Mouse (Mus musculus): Measurements from ENCODE around the gene Dlg2. TPM values are rescaled to one million over a fixed set of nuclear protein-coding genes. Genes with fewer than 3 reads are reported as not detected.

Gene Dlg2
- polyA plus RNA-seq, 1 experiment from 2014 or later, result 10.0 TPM

DNA sequence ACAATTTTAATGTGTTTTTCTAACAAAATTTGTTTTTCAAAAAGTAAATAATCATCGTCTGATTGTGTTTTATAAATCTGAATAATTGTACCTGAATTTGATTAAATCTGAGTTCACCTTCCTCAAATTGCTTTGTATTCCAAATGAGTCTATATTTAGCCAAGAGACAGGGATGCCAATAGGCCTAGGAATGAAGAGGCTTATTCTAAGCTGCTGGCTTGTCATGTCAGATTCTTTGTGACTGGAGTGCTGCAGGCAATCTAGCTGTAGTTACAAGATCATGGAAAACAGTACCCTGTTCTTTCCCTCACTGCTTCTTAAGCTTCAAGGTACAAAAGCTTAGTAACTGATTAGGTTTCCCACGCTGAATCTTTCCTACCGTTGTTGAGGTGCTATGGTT is 811.9 kb downstream of the Dlg2 start:
- H3K9ac ChIP-seq (ENCODE audit: low read length), result no peak overlapping the region
- WGBS, result 68% methylated on average over 3 of the region's 3 CpGs
- H3K4me3 ChIP-seq (ENCODE audit: control insufficient read depth in 1 of 2, insufficient read depth in 1 of 2, low read depth in 1 of 2, low read length in 2 of 2), result no peak overlapping the region

DNA sequence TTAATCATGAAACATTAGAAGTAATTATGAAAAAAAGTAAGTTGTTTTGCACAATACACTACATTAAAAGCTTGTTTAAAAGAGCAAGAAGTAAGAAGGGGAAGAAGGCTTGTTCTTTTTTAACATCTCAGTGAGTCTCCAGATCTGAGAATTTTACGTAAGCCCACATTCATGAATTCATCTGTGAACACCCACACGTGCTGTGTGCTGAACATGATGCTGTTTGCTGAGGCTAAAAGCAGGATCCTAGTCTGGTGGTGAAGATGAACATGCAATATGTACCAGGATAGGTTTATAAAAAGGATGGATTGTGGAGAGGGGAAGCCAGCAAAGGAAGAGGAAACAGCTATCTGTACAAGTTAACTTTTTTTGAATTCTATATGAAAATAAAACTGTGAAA is 819.7 kb downstream of the Dlg2 start:
- Histone ChIP-seq H3K4me2 (ENCODE audit: low read length) (no peak overlapping the region), H3K27me3 (ENCODE audit: control insufficient read depth, insufficient read depth, low read length) (no peaks in the 10 kb centered on the region), H3K9me3 (ENCODE audit: control insufficient read depth, low read length) (no peaks in the 10 kb centered on the region), H3K4me1 (ENCODE audit: control insufficient read depth in 2 of 2, insufficient read depth in 2 of 2, low read length in 2 of 2) (no peaks in the 10 kb centered on the region), H3K4me3 (ENCODE audit: control insufficient read depth in 1 of 2, insufficient read depth in 1 of 2, low read depth in 1 of 2, low read length in 2 of 2) (no peak overlapping the region), H3K9ac (ENCODE audit: low read length) (no peak overlapping the region), H3K27ac (replicated peaks in 1 of 2; ENCODE audit: control insufficient read depth in 1 of 2, insufficient read depth in 1 of 2, low read depth in 2 of 2, low read length in 2 of 2) (no peak overlapping the region), H3K36me3 (ENCODE audit: control insufficient read depth, insufficient read depth, low read length) (no peaks in the 10 kb centered on the region)
- 66% methylated on average over 2 of the region's 2 CpGs for WGBS
- no peak for ATAC-seq (ENCODE audit: insufficient number of reproducible peaks, insufficient read depth, low FRiP score, low read depth)

More for the DNA sequence above, 811.9 kb downstream of the Dlg2 start:
- Histone ChIP-seq H3K36me3 (ENCODE audit: control insufficient read depth, insufficient read depth, low read length) (no peaks in the 10 kb centered on the region), H3K27ac (replicated peaks in 1 of 2; ENCODE audit: control insufficient read depth in 1 of 2, insufficient read depth in 1 of 2, low read depth in 2 of 2, low read length in 2 of 2) (no peak overlapping the region), H3K4me2 (ENCODE audit: low read length) (no peak overlapping the region), H3K27me3 (ENCODE audit: control insufficient read depth, insufficient read depth, low read length) (no peaks in the 10 kb centered on the region), H3K4me1 (ENCODE audit: control insufficient read depth in 2 of 2, insufficient read depth in 2 of 2, low read length in 2 of 2) (no peaks in the 10 kb centered on the region), H3K9me3 (ENCODE audit: control insufficient read depth, low read length) (no peaks in the 10 kb centered on the region)
- ATAC-seq (ENCODE audit: insufficient number of reproducible peaks, insufficient read depth, low FRiP score, low read depth), result no peak

DNA sequence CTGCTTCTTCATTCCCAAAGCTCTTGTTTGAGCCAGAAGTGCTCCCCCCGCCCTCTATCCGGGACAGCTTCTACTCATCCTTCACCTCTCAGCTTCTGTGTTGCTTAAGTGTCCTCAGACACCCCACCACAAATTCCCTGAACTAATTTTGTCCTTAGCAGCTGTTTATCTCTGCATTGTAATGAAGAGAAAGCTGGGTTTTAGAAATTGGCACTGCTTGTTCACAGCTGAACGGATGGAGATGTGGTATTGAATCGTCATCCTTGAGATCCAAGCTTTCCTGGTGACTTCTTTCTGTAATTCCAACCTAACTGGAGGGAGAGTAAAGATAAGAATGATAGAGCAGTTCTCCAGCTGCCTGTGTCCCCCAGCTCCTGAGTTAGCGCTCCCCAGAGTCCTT is 834.7 kb downstream of the Dlg2 start:
- Histone ChIP-seq H3K36me3 (ENCODE audit: control insufficient read depth, insufficient read depth, low read length) (no peaks in the 10 kb centered on the region), H3K4me1 (ENCODE audit: control insufficient read depth in 2 of 2, insufficient read depth in 2 of 2, low read length in 2 of 2) (no peaks in the 10 kb centered on the region), H3K4me3 (ENCODE audit: control insufficient read depth in 1 of 2, insufficient read depth in 1 of 2, low read depth in 1 of 2, low read length in 2 of 2) (no peak overlapping the region), H3K27ac (replicated peaks in 1 of 2; ENCODE audit: control insufficient read depth in 1 of 2, insufficient read depth in 1 of 2, low read depth in 2 of 2, low read length in 2 of 2) (no peak overlapping the region), H3K4me2 (ENCODE audit: low read length) (no peak overlapping the region), H3K9me3 (ENCODE audit: control insufficient read depth, low read length) (no peaks in the 10 kb centered on the region), H3K27me3 (ENCODE audit: control insufficient read depth, insufficient read depth, low read length) (no peaks in the 10 kb centered on the region), H3K9ac (ENCODE audit: low read length) (no peak overlapping the region)
- ATAC-seq (ENCODE audit: insufficient number of reproducible peaks, insufficient read depth, low FRiP score, low read depth), result no peak
- WGBS, result 81% methylated on average over 5 of the region's 5 CpGs

DNA sequence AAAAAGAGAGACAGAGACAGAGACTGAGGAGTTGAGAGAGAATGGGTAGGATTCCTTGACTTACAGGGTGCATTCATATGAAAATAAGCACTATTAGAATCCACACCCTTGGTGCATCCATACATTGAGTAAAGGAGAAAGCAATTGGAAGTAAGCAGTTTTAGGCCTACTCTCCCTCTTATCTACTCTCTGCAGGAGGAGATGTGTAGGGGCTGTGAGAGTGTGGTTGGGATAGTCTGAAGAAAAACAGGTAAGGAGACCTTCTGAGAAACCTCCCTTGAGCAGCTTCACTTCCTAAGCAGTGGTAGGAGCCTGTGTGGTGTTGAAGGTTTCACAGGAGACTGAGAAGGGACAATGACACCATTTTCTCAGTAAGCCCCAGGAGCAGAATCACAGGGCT is 868.6 kb downstream of the Dlg2 start:
- Histone ChIP-seq H3K4me2 (ENCODE audit: low read length) (no peak overlapping the region), H3K4me1 (ENCODE audit: control insufficient read depth in 2 of 2, insufficient read depth in 2 of 2, low read length in 2 of 2) (no peaks in the 10 kb centered on the region), H3K4me3 (ENCODE audit: control insufficient read depth in 1 of 2, insufficient read depth in 1 of 2, low read depth in 1 of 2, low read length in 2 of 2) (no peak overlapping the region), H3K27me3 (ENCODE audit: control insufficient read depth, insufficient read depth, low read length) (no peaks in the 10 kb centered on the region), H3K9me3 (ENCODE audit: control insufficient read depth, low read length) (no peaks in the 10 kb centered on the region), H3K27ac (replicated peaks in 1 of 2; ENCODE audit: control insufficient read depth in 1 of 2, insufficient read depth in 1 of 2, low read depth in 2 of 2, low read length in 2 of 2) (no peak overlapping the region), H3K36me3 (ENCODE audit: control insufficient read depth, insufficient read depth, low read length) (no peaks in the 10 kb centered on the region), H3K9ac (ENCODE audit: low read length) (no peak overlapping the region)
- no peak for ATAC-seq (ENCODE audit: insufficient number of reproducible peaks, insufficient read depth, low FRiP score, low read depth)

DNA sequence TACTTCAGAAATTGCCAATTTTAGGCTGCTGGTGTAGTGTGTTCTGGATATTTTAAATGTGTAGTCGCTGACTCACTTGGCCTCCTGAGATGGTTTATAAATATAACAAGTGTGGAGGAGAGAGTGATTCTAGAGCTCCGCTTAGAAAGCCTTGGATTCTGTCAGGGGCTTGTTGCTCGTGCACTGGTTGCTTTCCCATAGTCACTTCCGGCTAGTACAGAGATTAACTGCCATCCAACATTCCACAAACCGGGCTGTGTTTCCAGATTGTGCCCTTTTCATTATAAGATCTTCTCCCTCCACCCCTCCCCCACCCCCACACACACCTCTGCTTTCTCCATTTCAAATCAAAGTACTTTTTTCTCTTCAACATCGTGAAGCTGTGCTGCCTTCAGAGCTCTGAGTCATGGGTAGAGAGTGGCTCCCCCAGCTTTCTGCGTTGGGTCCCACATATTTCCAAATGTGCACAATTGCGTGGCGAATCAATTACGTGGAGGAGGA is 893.4 kb downstream of the Dlg2 start:
- Histone ChIP-seq H3K4me2 (ENCODE audit: low read length) (no peak overlapping the region), H3K4me1 (ENCODE audit: control insufficient read depth in 2 of 2, insufficient read depth in 2 of 2, low read length in 2 of 2) (no peaks in the 10 kb centered on the region), H3K4me3 (ENCODE audit: control insufficient read depth in 1 of 2, insufficient read depth in 1 of 2, low read depth in 1 of 2, low read length in 2 of 2) (no peak overlapping the region), H3K9me3 (ENCODE audit: control insufficient read depth, low read length) (no peaks in the 10 kb centered on the region), H3K9ac (ENCODE audit: low read length) (no peak overlapping the region), H3K36me3 (ENCODE audit: control insufficient read depth, insufficient read depth, low read length) (no peaks in the 10 kb centered on the region), H3K27me3 (ENCODE audit: control insufficient read depth, insufficient read depth, low read length) (no peaks in the 10 kb centered on the region), H3K27ac (replicated peaks in 1 of 2; ENCODE audit: control insufficient read depth in 1 of 2, insufficient read depth in 1 of 2, low read depth in 2 of 2, low read length in 2 of 2) (no peak overlapping the region)
- 63% methylated on average over 10 of the region's 10 CpGs for WGBS
- ATAC-seq (ENCODE audit: insufficient number of reproducible peaks, insufficient read depth, low FRiP score, low read depth), result no peak

DNA sequence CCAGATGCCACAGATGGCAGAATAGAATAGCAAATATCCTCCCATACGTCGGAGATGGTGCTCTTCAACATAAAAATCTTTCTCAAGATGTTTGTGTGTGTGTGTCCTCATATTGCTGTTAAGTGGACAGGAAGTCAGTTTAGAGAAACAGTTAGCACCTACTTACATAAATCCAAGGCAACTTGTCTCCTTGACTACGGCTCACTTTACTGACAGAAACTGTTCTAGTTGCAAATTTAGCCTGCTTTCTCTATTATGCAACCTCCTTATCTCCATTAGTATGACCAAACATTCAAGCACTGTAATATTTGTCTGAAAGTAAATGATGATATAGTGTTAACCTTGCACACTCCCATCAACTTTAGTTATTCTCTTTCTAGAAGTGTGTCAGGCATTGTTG is 905.8 kb downstream of the Dlg2 start:
- H3K9ac ChIP-seq (ENCODE audit: low read length), result no peak overlapping the region
- no peaks in the 10 kb centered on the region for H3K36me3 ChIP-seq (ENCODE audit: control insufficient read depth, insufficient read depth, low read length)
- H3K9me3 ChIP-seq (ENCODE audit: control insufficient read depth, low read length), result no peaks in the 10 kb centered on the region
- H3K4me2 ChIP-seq (ENCODE audit: low read length), result no peak overlapping the region
- no peak for ATAC-seq (ENCODE audit: insufficient number of reproducible peaks, insufficient read depth, low FRiP score, low read depth)
- H3K4me1 ChIP-seq (ENCODE audit: control insufficient read depth in 2 of 2, insufficient read depth in 2 of 2, low read length in 2 of 2), result no peaks in the 10 kb centered on the region
- no peak overlapping the region for H3K4me3 ChIP-seq (ENCODE audit: control insufficient read depth in 1 of 2, insufficient read depth in 1 of 2, low read depth in 1 of 2, low read length in 2 of 2)
- H3K27ac ChIP-seq (replicated peaks in 1 of 2; ENCODE audit: control insufficient read depth in 1 of 2, insufficient read depth in 1 of 2, low read depth in 2 of 2, low read length in 2 of 2), result no peak overlapping the region
- 74% methylated on average over 3 of the region's 3 CpGs for WGBS
- H3K27me3 ChIP-seq (ENCODE audit: control insufficient read depth, insufficient read depth, low read length), result no peaks in the 10 kb centered on the region

DNA sequence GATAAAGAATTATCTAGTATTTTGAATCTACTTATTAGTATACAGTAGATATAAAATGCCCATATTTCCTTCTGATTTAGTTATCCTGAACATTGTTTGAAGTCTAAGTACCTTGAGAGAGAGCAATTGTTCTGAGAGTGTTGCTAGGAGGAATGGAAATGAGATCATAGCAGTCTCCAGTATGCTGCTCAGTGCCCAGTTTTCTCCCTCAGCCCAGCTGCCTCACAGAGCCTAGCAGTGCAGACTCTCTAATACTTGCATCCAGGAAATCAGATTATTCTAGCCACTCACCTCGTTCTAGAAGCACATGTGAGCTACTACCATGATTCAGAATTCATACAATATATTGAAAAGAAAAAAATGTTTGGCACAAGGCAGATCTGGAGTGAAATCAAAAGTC is 907.4 kb downstream of the Dlg2 start:
- Histone ChIP-seq H3K9ac (ENCODE audit: low read length) (no peak overlapping the region), H3K4me2 (ENCODE audit: low read length) (no peak overlapping the region), H3K9me3 (ENCODE audit: control insufficient read depth, low read length) (no peaks in the 10 kb centered on the region), H3K36me3 (ENCODE audit: control insufficient read depth, insufficient read depth, low read length) (no peaks in the 10 kb centered on the region), H3K27me3 (ENCODE audit: control insufficient read depth, insufficient read depth, low read length) (no peaks in the 10 kb centered on the region), H3K4me1 (ENCODE audit: control insufficient read depth in 2 of 2, insufficient read depth in 2 of 2, low read length in 2 of 2) (no peaks in the 10 kb centered on the region), H3K27ac (replicated peaks in 1 of 2; ENCODE audit: control insufficient read depth in 1 of 2, insufficient read depth in 1 of 2, low read depth in 2 of 2, low read length in 2 of 2) (no peak overlapping the region), H3K4me3 (ENCODE audit: control insufficient read depth in 1 of 2, insufficient read depth in 1 of 2, low read depth in 1 of 2, low read length in 2 of 2) (no peak overlapping the region)
- ATAC-seq (ENCODE audit: insufficient number of reproducible peaks, insufficient read depth, low FRiP score, low read depth), result no peak
- 22% methylated on average over 1 of the region's 1 CpGs for WGBS

DNA sequence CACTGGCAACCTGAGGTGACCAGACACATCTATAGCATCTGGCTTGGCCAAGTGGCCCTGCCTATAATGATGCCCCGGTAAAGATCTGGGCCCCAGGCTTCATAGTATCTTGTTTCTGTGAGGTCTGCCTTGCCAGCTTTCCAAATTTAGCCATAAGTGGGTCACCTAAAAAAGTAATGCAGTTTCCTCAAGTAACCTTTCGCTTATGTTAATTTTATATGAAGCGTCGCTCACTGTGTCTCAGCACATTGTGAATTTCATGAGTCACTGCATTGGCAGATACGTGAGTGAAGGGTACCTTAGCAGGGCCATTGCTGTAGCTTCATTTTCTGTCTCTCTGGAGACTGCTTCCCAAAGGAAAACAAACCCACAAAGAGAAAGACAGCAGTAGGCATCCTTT is 912.8 kb downstream of the Dlg2 start:
- 86% methylated on average over 5 of the region's 5 CpGs for WGBS
- Histone ChIP-seq H3K4me3 (ENCODE audit: control insufficient read depth in 1 of 2, insufficient read depth in 1 of 2, low read depth in 1 of 2, low read length in 2 of 2) (no peak overlapping the region), H3K9ac (ENCODE audit: low read length) (no peak overlapping the region), H3K4me2 (ENCODE audit: low read length) (no peak overlapping the region), H3K27me3 (ENCODE audit: control insufficient read depth, insufficient read depth, low read length) (no peaks in the 10 kb centered on the region), H3K4me1 (ENCODE audit: control insufficient read depth in 2 of 2, insufficient read depth in 2 of 2, low read length in 2 of 2) (no peaks in the 10 kb centered on the region), H3K9me3 (ENCODE audit: control insufficient read depth, low read length) (no peaks in the 10 kb centered on the region), H3K36me3 (ENCODE audit: control insufficient read depth, insufficient read depth, low read length) (no peaks in the 10 kb centered on the region), H3K27ac (replicated peaks in 1 of 2; ENCODE audit: control insufficient read depth in 1 of 2, insufficient read depth in 1 of 2, low read depth in 2 of 2, low read length in 2 of 2) (no peak overlapping the region)
- no peak for ATAC-seq (ENCODE audit: insufficient number of reproducible peaks, insufficient read depth, low FRiP score, low read depth)
